Mouse (Mus musculus): Measurements from ENCODE around the gene Card10.

Gene Card10

GRCm38 (mm10) chr15:78772856-78773255 is 30.0 kb downstream of the Card10 start:
- DNase-seq (ENCODE audit: low read depth): no peak

DNA sequence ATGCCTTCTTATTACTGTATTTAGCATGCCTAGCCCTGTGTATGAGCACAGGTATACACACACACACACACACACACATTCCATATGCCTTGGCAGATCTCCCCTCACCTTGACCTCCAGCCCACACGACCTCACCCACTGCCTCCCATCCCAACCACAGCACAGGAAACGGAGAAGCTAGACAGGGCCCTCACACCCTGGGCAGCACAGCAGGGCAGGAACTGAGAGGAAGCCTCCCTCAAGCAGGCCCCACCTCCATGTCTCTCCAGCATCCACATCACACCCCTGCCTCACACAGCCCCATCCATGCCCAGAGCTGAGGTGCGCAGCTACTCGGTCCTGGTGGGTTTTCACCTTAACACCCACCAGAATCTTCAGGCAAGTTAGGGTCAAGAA is 30.5 kb downstream of the Card10 start:
- DNase-seq (ENCODE audit: low read depth): no peak

GRCm38 (mm10) chr15:78771531-78772367 is 31.1 kb downstream of the Card10 start:
- no peak for DNase-seq (ENCODE audit: low read depth)

DNA sequence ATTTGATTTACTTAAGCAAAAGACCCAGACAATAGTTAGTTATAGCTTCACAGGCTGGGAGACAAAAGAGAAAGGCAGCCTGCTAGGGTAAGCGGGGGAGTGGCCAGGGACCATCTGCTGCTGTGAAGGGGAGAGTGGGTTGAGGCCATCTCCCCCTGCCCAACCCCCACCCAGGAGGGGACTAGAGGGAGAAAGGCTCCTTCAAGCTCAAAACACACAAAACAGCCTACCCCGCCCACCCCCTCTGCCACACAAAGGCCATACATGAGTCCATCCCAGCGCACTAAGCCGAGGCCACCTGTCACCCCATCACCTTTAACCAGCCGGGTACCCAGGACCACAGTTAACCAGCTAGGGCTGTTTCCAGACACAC is 31.9 kb downstream of the Card10 start:
- no peak for DNase-seq (ENCODE audit: low read depth)

DNA sequence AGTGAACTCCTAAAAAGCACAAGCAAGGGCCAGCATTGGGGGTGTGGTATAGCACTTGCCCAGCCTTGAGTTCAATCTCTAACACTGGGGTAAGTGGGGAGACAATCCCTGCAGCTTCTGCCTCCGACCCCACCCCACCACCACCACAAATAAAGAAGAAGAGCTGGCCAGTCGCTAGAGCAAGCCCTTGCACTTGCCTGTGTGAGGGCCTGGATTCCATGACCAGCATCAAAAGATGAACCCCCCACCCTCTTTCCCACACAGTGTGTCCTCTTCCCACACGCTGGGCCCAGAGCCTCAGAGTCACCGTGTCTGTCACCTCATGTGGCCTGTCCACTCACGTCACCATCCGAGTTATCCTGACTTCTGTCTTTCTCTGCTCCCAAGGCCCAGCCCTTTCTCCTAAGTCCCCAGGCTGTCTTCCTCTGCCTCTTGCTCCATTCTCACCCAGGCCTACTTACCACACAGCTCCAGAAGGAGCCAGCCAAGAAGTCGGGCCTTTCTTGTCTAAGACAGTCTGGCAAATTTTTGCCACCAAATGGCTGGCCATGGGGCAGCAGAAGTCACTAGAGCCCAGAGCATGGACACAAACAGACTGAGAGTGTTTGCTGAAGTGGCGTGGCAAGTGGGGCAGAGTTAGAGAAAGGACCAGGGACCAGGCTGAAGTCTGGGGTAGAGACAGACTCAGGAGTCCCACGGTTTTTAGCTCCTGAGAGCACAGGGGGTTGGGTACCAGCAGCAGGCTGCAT is 32.4 kb downstream of the Card10 start:
- no peak for DNase-seq (ENCODE audit: low read depth)

- no peak for DNase-seq (ENCODE audit: low read depth)
Measured at GRCm38 (mm10) chr15:78769064-78769463, 33.8 kb downstream of the Card10 start.

- no peak for DNase-seq (ENCODE audit: low read depth)
Measured at GRCm38 (mm10) chr15:78763704-78764103, 39.1 kb downstream of the Card10 start.

DNA sequence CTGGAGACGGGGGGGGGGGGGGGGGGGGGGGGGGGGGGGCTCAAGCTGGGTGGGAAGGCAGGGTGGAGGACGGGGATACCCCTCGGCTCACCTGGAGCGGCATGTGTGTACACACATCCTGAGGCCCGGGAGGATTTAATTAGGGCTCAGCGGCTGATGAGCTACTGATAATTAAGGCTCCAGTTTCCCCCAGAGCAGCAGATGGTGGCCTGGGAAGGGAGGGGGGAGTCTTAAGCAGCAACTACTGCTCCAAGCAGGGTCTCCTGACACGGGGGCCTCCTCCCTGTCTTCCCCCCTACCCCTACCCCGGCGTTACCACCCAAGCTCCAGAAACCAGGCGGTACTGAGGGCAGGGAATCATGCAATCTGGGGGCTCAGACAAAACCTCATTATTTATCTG is 39.6 kb downstream of the Card10 start:
- no peak for DNase-seq (ENCODE audit: low read depth)

DNA sequence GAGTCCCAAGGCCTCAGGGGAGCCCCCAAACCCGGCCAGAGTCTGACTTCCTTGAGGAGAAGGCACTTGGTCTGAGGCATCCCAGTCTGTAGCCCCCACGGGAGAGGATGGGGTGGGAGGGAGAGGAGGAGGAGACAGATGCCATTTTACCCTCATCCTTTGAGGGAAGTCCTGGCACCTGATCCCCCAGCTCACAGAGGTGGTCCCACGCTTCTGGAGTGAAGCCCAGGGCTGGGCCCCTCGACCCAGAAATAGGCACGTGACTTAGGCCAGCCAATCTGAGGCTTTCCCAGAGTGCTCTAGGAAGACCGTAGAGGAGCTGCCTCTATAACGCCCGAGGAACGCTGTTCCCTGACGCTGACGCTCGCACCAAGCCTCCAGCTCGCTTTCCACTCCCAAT is 41.7 kb downstream of the Card10 start:
- DNase-seq (ENCODE audit: low read depth): no peak

GRCm38 (mm10) chr15:78758132-78758531 is 44.7 kb downstream of the Card10 start:
- no peak for DNase-seq (ENCODE audit: low read depth)

- no peak for DNase-seq (ENCODE audit: low read depth)
Measured at GRCm38 (mm10) chr15:78755966-78756725, 46.7 kb downstream of the Card10 start.

DNA sequence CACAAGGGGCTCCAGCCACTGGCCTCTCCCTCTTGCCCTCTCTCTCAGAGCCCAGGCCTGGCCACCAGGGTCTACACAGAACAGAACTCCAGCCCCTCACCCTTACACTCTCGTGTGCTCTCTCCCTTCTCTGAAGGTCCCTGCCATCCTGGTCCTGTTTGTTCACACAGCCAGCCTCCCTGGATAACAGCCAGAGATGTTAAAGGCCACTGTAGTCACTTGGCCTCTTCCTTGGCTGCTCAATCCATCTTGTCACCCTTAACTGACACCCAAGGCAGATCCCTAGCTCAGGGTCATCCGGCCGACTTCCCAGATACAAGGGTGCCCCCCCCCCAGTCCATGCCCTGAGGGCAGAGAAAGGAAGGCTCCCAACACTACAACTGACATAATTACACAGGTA is 47.6 kb downstream of the Card10 start:
- no peak for DNase-seq (ENCODE audit: low read depth)

- DNase-seq (ENCODE audit: low read depth): no peak
Measured at GRCm38 (mm10) chr15:78754144-78754543, 48.7 kb downstream of the Card10 start.

GRCm38 (mm10) chr15:78752991-78753390 is 49.9 kb downstream of the Card10 start:
- DNase-seq (ENCODE audit: low read depth): no peak

DNA sequence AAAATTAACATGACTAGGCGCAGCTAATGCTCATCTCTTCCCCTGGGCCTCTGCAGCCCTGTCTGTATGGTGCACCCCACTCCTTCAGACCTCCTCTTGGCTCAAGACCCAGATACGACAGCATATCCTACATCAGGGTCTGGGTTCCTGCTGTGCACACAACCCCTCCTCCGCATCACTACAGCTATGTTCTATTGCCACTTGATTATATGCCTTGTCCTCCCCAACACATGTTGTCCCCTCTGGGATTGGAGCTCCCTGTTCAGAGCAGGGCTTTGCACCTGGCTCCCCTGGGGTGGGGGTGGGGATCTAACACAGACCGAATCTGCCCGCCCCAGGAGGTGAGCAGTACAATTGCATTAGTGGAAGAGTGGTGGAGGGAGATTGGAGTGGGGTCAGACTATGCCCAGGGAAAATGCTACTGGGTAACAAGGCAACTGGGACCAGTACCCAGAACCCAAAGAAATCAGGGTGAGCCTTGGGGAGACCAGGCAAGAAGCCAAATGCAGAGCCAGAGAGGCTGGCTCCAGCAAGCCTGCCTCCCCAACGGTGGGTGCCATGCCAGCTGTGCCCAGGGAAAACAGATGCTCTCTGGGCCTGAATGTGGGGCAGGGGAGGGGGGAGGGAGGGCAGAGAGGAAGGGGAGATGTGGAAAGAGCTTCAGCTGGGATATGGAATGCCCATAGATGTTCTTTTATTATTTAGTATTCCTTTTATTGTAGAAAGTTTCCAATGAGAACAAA is 52.1 kb downstream of the Card10 start:
- no peak for DNase-seq (ENCODE audit: low read depth)

DNA sequence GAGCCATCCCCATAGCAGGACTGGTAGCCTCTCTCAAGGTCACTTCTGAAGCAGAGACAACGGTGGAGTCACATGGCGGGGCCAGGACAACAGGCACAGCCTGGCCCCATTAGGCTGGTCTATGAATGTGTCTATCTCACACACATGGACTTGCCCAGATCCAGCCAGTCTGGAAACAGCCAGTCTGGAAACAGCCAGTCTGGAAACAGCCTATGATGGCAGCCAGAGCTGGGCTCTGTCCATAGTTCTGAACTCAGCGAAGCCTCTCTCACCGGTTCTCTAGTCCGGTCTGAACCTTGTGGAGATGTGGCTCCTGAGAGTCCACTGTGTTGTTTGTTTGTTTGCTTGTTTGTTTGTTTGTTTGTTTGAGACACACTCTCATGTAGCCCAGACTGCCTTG is 53.0 kb downstream of the Card10 start:
- DNase-seq (ENCODE audit: low read depth): no peak

DNA sequence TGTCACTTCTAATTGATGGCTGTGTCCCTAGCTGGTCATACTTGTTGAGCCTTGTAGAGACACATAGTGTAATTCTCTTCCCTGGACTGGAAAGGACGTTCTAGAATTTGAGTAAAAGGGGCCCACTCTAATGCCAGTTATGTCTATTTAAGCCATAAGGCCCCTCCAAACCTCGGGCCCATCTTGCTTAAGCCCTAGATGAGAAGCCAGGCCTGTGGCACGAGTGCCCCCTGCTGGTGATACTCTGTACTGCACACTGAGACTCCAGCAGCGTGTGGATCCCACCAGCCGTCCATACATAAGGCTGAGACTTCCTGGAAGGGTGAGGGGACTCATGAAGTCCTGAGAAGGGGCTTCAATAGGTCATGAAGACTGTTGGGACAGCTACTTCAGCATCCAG is 58.6 kb downstream of the Card10 start:
- no peak for DNase-seq (ENCODE audit: low read depth)

DNA sequence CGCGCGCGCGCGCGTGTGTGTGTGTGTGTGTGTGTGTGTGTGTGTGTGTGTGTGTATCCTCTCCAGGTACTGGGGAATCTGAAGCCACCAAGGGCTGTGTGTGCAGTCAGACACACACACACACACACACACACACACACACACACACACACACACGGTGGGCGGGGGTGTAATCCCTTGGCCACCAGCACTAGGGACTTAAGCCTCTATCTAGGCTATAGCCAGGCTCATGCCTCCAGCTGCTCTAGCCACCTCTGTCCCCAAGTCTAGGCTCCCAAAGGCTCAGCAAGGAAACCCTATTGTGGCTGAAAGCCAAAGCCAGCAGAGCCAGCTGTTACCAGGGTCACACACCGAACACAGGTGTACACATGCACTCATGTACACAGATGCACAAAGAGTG is 60.0 kb downstream of the Card10 start:
- DNase-seq (ENCODE audit: low read depth): no peak

GRCm38 (mm10) chr15:78740662-78741061 is 62.2 kb downstream of the Card10 start:
- DNase-seq (ENCODE audit: low read depth): no peak

DNA sequence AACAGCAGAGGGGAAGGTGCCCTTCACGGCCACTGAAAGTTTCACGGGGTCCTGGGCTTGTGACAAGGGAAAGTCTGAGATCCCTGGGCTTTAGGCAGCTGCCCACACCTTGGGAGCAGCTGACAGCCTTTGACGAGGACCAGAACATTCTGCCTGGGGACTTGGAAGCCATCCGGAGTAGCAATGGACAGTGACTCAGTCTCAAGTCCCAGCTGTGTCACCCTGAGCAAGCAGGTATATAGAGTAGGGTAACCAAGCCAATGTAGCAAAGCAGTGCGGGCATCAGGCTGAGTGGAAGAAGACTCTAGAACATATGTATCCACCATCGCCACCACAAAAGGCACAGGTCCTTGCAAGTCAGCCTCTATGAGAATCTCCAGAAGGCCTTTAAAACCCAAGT is 65.7 kb downstream of the Card10 start:
- DNase-seq (ENCODE audit: low read depth): no peak

DNA sequence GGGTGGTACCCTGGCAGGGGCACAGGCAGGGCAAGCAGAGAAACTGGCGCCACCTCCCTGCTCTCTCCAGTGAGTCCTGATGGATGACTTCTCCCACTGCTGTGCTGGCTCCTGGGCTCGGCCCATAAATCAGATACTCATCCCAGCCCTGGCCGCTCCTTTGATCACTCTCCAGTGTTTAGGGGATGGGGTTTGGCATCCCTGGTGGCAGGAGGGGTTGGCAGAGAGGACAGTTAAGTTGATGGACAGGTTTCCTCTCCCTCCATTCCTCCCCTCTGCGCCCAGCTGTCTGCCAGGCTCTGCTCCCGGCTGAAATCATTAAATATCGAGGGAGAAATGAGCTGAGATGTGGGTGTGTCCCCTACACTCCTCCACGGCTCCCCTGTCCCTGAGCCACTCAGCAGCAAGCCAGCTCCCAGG is 66.2 kb downstream of the Card10 start:
- DNase-seq (ENCODE audit: low read depth): no peak

GRCm38 (mm10) chr15:78736181-78736579 is 66.7 kb downstream of the Card10 start:
- no peak for DNase-seq (ENCODE audit: low read depth)

Data from c-Kit-positive CD71-positive TER-119-negative erythroid progenitor cells, embryonic 14.5 days (primary cell).